Mouse (Mus musculus) right cerebral cortex, adult 18-20 months (tissue): ENCODE measurements around the gene Slc25a54.
A peak's percentile ranks its signal among the peaks of the same experiment; 100 is the strongest.

ENCODE experiments used
- DNase-seq: peaks from one replicate; pipeline ENCODE4 v3.0.0; 2022; ENCODE audit warnings: mixed read lengths

The Slc25a54 gene

DNA sequence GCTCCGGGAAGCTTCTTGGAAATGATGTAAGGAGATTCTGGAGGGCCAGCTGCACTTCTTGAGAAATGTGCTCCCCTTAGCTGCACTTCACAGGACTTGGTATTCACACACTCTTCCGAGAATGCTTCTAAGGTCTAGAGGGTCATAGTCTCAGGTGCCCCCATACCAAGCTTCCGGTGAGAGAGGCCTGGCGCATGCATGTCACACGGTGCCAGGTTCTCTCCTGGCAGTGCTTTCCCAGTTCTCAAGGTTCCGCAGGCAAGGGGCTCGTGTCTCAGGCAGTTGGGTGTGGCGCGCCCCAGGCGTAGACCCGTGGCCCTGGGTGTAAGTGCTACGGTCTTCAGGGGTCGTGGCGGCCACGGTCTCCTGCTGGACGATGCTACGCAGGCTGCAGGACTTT lies at the start of gene Slc25a54:
Gene Slc25a54, plus strand, starts transcription at position 301 of the 400 bp plus-strand sequence.
- DNase-seq = no peak

DNA sequence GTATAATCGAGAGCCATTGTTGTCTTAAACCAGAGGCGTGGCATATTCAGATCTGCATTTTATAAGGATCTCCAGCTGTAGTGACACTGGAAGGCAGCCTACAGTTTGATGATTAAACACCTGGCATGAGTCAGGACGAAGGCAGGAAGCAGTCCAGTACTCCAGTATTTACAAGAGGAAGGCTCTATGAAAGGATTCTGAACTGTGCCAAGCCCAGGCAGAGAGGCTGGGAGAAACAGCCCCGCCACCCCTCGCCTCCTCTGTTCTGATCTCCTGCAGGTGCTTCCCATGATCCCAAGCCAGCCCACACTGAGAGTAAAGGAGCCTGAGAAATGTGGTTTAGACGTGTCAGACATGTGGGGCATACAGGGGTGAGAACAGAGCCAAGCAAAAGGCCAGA lies 49.5 kb upstream of the Slc25a54 start:
- DNase-seq = no peak

DNA sequence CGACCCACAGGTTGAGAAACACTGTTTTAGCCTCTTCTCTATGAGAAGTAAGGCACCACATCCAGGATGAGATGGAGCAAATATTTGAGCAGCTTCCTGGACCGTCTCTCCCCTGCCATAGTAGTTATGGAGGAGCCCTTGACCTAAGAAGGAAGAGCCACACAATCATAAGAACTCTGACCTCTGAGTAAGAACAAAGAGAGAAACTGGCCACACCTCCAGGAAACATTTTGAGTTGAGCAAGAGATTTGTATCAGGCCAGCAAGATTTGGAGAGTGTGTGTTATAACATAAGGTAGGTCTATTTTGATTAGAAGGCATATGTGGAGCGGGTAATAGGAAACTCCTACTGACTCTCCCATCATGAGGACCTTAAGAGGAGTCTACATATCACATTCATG lies 48.6 kb upstream of the Slc25a54 start:
- no peak for DNase-seq

DNA sequence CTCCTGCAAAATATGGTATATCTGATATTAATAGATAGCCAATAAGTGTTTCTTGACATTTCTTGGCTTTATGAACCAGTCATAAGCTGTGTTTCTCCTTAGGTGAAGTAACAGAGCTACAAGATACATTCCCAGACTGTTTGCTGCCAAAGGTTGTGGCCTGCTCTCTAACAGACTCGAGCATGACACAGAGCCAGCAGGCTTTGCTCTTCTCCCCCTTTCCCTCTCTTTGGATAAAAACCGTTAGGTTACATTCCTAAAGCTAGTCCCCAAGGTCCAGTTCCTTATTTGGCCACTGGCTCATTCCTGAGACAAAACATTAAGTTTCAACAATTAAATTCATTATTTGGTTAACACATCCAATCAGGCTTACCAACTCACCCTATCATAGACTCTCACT lies 48.0 kb upstream of the Slc25a54 start:
- DNase-seq = no peak

DNA sequence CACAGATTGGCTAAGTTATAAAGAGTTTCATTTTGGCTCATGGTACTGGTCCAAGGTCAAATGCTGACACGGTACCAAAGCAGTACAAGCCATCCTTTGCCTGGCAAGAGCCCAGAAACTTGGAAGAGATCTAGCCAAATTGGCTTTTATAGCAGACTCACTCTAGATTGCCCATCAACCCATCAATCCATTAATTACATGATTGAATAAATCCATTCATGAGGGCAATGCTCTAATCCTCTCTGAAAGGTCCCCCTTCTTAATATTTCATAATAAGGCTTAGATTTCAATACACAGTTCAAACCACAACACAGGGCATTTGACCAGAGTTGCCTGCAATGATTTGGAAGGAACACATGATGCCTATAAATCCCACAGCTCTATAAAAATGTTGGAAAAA lies 45.9 kb upstream of the Slc25a54 start:
- no peak for DNase-seq

DNA sequence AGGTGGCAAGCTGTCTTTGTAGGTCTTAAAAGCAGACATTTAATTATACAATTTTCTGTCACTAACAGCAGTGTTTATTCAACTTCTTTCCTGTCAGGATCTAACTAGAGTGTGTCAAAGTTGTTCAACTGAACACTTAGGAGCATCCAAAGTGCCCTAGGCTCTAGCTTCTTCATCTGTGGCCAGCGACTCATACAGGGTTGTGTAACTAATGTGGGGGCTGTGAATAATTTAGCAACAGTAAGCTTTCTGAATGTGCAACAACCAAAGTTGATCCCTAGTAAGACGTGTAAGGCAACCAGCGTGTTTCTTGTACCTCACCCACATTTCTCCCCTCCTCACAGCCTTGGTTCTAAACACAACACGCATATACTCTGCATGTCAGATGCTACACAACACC lies 39.4 kb upstream of the Slc25a54 start:
- no peak for DNase-seq

DNA sequence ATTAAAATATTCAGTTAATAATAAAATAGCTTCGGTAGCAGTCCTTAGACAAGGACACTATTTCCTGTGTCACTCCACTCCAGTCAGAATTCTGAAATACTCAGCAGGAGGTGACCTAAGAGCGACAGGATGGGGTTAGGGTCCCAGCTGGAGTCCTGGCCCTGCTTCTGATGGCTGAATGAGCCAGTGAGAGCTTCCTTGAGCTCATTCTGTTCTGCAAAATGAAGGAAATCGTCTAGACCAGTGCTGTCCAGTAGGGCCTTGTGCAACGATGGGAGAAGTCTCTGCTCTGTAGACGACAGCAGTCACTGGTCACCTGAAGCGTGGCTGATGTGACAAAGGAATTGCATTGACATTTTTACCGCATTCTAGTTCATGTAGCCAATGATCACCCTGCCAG lies 36.9 kb upstream of the Slc25a54 start:
- DNase-seq = no peak

DNA sequence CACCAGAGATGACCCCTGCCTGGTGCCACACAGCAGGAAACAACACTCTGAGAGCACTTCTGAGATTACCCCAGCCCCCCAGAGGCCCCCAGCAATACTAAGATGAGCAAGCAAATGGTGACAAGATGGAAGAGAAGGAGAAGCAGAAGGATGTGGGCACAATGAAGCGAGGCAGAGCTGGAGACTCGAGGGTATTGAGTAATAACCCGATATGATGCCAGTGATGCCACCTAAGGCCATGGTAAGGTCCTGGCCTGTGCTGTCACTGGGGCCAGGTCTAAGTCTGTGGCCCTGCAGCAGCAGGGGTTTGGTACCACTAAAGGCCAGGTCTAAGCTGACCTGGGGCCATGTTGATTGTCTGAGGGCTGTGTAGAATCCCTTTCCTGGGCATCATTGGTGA lies 33.8 kb upstream of the Slc25a54 start:
- no peak for DNase-seq

GRCm38 (mm10) chr3:109047707-109048283 lies 32.5 kb upstream of the Slc25a54 start:
- DNase-seq = no peak

GRCm38 (mm10) chr3:109051056-109051945 lies 29.0 kb upstream of the Slc25a54 start:
- no peak for DNase-seq

DNA sequence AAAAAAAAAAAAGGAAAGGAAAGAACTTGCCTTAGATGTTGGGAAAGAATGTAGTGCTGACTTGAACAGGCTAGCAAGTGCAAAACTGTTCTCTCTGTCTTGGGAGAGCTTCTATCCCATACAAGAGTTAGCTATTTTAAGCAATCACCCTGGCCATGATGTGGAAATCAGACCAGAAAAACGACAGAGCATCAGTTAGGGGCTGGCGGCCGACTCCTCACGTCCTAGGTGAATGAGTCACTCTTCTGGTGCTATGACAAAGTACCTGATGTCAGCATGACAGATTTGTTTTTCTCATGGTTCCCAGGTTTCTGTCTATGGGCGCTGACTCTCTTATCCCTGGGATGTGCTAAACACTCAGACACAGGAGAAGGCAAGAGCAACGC lies 28.3 kb upstream of the Slc25a54 start:
- DNase-seq = no peak

DNA sequence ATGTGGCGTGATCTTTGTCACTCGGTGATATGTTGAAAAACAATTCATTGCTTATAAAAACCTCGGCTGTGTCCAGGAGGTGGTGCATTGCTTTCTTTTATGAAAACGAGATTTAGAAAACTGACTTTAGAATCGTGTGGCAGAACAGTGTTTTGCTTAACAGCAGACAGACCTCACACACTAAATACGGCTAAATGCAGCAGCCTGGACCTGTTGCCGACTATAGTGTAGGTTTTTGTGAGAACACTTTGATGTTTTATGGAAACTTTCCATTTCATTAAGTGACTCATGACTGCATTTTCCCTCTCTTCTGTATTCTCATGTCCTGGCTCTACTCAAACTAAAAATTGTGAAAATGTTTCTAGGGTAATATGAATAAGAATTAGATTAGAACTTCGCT lies 20.4 kb upstream of the Slc25a54 start:
- DNase-seq = no peak

DNA sequence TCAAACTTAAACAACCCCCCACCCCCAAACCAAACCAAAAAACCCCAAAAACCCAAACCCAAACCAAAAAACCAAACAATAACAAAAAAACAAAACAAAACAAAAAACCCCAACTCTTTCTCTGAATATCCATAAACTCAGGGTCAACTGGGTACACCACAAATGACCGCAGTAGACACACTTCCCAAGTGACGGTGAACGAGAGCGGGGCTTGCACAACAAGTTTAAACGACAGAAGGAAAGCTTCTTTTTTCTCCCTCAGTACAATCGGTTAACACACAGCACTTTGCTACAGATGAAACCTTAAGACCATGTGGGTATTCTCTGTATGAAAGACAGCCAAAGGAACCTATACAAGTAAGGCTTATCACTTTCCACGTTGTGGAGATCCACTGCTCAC lies 17.9 kb upstream of the Slc25a54 start:
- DNase-seq = no peak

DNA sequence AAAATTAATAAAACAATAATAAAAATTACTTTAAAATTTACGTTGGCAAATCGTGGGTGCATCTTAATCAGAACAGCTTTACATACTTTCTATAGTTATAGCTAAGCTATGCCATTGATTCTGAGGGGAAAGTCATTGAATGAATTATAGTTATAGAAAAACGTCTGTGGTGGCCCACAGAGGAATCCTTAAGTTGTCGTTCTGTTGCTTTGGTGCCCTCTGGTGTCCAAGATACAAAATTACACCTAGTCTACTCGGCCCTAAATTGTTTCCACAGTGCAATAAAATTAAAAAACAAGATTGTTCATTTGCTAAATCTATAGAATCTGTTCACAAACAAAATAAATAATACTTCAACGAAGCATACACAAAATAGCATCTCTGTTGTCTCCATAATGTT lies 17.3 kb upstream of the Slc25a54 start:
- DNase-seq = peak; percentile 50

DNA sequence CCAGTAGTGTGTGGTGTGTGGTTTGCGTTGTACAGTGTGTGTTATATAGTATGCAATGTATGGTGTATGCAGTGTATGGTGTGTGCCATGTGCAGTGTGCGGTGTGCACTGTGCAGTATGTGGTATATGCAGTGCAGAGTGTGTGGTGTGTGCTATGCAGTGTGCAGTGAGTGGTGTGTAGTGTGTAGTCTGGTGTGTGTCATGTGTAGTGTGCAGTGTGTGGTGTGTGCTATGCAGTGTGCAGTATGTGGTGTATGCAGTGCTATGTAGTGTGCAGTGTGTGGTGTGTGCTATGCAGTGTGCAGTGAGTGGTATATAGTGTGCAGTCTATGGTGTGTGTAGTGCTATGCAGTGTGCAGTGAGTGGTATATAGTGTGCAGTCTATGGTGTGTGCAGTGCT lies 4.1 kb downstream of the Slc25a54 start:
- no peak for DNase-seq

GRCm38 (mm10) chr3:109088460-109088859 lies 8.2 kb downstream of the Slc25a54 start:
- DNase-seq = no peak

- no peak for DNase-seq
These were observed 24.4 kb downstream of the Slc25a54 start for GRCm38 (mm10) chr3:109104702-109105101.

- no peak for DNase-seq
These were observed 36.9 kb downstream of the Slc25a54 start for GRCm38 (mm10) chr3:109117136-109117535.

DNA sequence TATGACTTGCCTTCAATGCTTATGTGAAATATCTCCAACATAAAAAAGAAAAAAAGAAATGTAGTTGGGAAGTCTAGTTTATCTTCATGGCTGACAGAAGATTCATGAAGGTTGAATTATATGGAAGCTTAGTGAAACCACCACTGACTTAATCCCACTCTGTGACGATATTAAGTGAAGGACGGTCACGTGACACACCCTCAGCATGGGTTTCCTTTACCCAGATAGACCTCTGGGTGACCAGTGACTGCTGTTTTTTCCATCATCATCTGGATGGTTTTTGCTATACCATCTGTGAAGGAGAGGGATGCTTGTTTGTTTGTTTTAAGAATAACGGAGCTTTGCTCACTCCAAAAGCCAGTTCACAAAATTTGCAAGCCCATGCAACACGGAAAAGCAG lies 39.3 kb downstream of the Slc25a54 start:
- no peak for DNase-seq

DNA sequence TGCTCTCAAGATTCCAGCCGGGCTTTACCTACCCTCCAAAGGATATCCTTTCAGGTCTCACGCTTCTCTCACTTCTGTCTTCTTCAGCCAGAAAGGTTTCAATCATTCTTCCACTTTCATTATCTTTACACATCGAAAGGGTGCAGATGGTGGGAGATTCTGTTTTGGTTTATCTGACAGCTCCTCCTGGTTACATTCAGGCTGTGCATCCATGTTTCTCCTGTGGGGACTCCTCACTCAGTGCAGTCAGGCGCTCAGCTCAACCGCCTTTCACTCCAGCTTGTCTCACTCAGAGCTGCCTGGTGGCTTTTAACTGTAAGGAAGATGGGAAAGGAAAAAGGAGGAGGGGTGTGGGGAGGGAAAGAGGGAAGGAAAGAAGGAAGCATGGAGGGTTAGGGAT lies 39.7 kb downstream of the Slc25a54 start:
- no peak for DNase-seq

GRCm38 (mm10) chr3:109122641-109123530 lies 42.6 kb downstream of the Slc25a54 start, which contains the start of gene Slc25a24:
TSS of gene Slc25a24 (plus strand) at chr3:109123149.
- peak; percentile 18 for DNase-seq

- DNase-seq = no peak
These were observed 43.3 kb downstream of the Slc25a54 start for GRCm38 (mm10) chr3:109123531-109123981.

GRCm38 (mm10) chr3:109124091-109124490 lies 43.8 kb downstream of the Slc25a54 start:
- no peak for DNase-seq
